Mouse (Mus musculus): ENCODE results near the gene Cox6b1.

DNA sequence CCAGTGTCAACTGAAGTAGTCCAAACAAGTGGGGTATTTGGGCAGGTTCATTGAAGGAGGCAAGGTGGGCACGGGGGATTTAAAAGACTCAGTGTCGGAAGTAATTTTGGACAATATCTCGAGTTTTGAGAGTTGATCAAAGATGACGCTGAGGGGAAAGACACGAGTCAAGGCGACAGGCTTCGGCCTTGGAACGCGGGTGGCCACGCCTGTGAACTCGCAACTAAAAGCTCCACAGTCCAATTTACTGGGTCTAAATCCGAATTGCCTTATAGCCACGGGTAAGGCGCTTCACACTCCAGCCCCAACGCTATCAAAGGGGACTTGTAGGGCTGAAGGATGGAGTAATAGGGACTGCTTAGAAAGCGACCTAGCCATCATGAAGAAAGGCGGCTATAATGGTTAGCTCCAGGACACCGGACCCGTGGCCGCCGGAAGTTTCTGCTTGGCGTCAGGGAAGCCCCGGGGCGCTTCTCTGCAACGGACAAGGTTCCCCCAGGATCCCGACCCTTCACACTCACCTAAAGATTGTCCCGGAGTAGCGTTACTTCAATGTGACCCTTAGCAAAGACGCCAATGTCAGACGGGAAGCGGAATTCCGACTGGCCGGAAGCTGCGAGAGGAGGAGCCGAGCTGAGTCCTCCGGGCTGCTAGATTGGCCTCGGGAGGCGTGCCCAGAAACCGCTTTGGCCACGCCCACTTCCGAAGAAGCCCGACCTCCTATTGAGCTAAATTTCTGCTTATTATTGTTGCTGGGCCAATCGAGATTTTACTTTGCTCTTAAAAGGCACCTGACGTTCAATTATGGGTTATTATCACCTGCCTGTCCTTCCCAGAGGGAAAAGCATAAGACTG is at the start of gene Cox6b1:
- TF ChIP-seq GATA1 (IDR thresholded peaks at IDR 0.05; ENCODE audit: low read length) (no peak), TAL1 (IDR thresholded peaks at IDR 0.05; ENCODE audit: low read length) (no peak)
